Mouse (Mus musculus): Measurements from ENCODE around the gene Chchd2. TPM values are rescaled to one million over a fixed set of nuclear protein-coding genes. Genes with fewer than 3 reads are reported as not detected.

Gene Chchd2
- 598 TPM for polyA plus RNA-seq (2014; fragmentation: Illumina TruSeq; extraction: RNeasy Lipid Tissue Mini Kit (QIAGEN cat#74804); ENCODE audit: low replicate concordance)

DNA sequence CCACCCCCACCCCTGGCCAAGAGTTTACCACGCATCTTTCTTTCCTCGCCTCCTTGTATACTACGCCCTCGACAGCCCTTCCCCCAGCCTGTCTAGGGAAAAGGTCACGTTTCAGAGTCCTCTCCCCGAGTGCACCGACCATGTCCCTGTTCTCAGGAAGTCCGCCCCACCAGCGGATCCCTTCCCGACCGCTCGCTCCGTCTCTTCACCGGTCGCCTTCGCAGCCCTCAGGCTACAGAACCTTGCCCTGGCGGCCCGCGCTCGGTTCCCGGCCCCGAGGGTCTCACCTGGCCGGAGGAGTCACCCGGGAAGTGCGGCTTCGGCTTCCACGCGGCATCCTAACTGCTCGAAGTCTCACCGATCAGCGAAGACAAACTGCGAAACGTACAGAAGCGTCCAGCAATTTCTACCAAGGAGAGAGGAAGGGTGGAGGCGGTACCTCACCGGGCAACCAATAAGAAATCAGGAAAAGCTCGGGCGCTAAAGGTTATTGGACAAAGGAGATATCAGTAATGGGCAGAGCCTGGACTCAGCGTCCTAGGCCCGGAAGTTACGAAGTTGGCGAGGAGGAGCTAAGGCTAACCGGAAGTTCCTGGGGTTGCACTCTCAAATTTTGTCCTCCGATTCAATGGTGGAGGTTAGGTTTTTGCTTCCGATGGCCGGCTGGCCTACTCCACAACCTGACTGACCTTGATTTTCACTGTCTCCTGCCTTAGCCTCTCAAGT, at the start of gene Chchd2:
Gene Chchd2 (minus strand): TSS at position 560 of the 726 bp plus-strand sequence.

DNA sequence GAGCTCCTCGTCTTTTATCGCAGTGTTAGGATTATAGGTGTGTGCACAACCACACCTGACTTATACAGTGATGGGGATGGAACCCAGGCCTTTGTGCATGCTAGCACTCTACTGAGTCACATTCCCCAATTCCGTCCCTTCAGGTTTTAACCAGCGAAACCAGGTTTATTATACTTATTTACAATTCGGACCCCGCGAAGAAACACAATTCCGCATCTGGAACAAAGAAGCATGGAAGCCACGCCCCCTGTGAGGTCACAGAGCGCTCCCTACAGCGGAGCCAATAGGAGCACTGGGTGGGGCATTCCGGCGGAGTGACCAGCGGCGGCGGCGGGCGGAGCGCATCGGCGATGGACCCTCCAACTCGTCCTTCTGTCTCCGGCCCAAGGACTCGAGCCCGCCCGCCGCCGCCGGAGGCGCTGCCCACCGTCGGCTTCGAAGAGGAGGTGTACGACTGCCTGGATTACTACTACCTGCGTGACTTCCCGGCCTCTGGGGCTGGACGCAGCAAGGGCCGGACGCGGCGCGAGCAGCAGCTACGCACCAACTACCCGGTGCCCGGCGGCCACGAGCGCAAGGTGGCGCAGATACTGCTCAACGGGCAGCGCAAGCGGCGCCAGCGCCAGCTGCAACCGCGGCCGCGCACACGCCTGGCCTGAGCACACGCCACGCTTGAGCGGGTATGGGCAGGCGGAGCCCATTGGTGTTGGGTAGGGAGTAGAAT, 21.1 kb upstream of the Chchd2 start, which contains the start of gene Nupr1l:
Gene Nupr1l (plus strand): TSS at position 299 of the 724 bp plus-strand sequence.

DNA sequence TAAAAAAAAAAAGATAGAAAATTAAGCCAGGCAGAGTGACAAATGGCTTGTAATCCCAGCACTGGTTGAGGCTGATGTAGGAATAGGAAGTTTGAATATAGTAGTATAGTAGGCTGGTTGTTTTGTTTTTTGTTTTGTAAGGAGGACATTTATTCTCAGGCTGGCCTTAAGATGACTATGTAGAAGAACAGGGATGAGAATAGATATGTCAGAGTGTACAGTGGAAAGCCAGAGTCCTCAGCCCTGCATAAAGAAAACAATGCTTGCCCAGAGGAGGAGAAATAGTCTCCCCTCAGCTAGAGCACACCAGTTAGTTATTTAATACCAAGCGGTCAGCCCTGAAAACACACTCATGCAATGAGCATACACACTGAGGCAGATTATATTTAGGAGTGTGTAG, 11.2 kb upstream of the Chchd2 start, which contains the start of gene Phkg1:
Gene Phkg1 (minus strand): TSS at position 101 of the 400 bp plus-strand sequence.

DNA sequence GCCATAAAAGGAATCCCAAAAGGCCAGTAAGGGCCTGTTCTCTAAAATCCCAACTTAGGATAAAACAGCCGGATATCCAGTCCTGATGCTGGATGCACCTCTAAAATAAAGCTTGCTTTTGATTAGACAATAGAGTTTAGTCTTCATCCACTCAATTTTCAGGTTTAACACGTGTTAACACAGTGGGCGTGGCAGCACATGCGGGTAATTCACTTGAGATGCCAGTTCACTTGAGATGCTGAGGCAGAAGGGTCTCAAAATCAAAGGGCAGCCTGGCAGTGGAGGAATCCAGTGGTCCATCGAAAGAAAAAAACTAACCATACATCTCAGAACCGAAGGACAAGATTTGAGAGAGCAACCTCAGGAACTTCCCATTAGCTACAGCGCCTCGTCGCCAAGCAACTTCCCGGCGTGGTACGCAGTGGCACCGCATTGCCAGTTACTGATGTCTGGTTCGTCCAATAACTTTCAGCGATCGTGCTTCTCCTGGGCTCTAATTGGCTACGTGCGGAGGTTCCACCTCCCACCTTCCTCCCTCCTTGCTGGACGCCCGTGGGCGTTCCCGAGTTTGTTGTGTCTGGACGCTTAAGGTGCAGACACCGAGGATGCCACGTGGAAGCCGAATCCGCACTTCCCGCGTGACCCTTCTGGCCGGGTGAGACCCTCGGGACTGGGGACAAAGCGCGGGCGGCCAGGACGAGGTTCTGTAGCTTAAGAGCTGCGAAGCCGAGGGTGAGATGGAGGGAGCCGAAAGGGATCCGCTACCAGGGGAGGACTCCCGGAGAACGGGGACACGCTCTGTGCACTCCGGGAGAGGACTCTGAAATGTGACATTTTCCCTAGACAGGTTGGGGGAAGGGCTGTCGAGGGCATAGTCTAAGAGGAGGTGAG, 8.2 kb upstream of the Chchd2 start, which contains the start of gene Zbed5:
Gene Zbed5 (plus strand): TSS at position 526 of the 891 bp plus-strand sequence.

DNA sequence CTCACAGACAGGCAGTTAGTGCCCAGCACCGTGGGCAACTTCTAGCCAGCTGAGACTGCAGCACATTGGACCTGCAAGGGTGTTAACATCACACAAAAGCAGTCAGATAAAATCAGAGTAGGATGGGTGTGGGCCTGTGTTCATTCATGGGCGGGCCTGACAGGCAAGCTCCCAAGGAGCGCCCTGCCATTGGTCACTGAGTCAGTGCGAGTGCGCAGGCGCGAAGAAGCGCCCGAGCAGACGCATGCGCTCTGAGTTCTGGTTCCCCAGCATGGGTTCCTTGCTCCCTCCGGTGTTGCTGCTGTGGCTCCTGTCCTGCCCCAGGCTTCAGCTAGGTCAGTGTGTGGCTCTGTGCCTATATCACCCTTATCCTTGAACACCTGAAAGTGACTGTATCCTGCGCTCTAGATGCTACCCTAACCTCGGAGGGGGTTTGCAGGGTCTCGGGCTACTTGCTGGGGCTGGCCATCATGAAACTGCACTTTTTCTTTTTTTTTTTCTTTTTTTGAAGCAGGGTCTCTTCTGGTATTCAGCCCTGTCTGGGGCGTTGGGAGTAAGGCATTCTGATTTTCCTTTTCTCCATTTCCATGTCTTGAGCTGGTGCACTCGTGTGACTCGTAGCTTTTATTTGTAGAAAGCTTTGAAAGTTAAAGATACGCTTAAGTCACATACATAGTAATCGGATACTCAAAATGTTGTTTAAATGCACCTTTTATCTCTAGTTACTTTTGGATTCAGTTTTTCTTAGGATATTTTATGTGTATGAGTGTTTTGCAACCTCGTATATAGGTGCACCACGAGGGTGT, 40.3 kb downstream of the Chchd2 start, which contains the start of gene Sumf2:
Gene Sumf2 (plus strand): TSS at position 235 of the 806 bp plus-strand sequence.

Other genes with a start within 250 kb of the Chchd2 start
- 1.4 TPM for gene Zfp11, start 217.4 kb downstream of the Chchd2 start, polyA plus RNA-seq (2014; fragmentation: Illumina TruSeq; extraction: RNeasy Lipid Tissue Mini Kit (QIAGEN cat#74804); ENCODE audit: low replicate concordance)
- gene Sept14, start 179.0 kb downstream of the Chchd2 start, polyA plus RNA-seq (2014; fragmentation: Illumina TruSeq; extraction: RNeasy Lipid Tissue Mini Kit (QIAGEN cat#74804); ENCODE audit: low replicate concordance): not detected
- gene Mrps17, start 172.0 kb downstream of the Chchd2 start, polyA plus RNA-seq (2014; fragmentation: Illumina TruSeq; extraction: RNeasy Lipid Tissue Mini Kit (QIAGEN cat#74804); ENCODE audit: low replicate concordance): 45.0 TPM
- gene Nipsnap2, start 162.4 kb downstream of the Chchd2 start, polyA plus RNA-seq (2014; fragmentation: Illumina TruSeq; extraction: RNeasy Lipid Tissue Mini Kit (QIAGEN cat#74804); ENCODE audit: low replicate concordance): 28.0 TPM
- gene Psph, start 100.0 kb downstream of the Chchd2 start, polyA plus RNA-seq (2014; fragmentation: Illumina TruSeq; extraction: RNeasy Lipid Tissue Mini Kit (QIAGEN cat#74804); ENCODE audit: low replicate concordance): 1.3 TPM
- 0.71 TPM for gene Sumf2, start 40.5 kb downstream of the Chchd2 start, polyA plus RNA-seq (2014; fragmentation: Illumina TruSeq; extraction: RNeasy Lipid Tissue Mini Kit (QIAGEN cat#74804); ENCODE audit: low replicate concordance)
- 0.52 TPM for gene Zbed5, start 8.3 kb upstream of the Chchd2 start, polyA plus RNA-seq (2014; fragmentation: Illumina TruSeq; extraction: RNeasy Lipid Tissue Mini Kit (QIAGEN cat#74804); ENCODE audit: low replicate concordance)
- gene Phkg1, start 11.1 kb upstream of the Chchd2 start, polyA plus RNA-seq (2014; fragmentation: Illumina TruSeq; extraction: RNeasy Lipid Tissue Mini Kit (QIAGEN cat#74804); ENCODE audit: low replicate concordance): 0.30 TPM
- gene Nupr1l, start 21.1 kb upstream of the Chchd2 start, polyA plus RNA-seq (2014; fragmentation: Illumina TruSeq; extraction: RNeasy Lipid Tissue Mini Kit (QIAGEN cat#74804); ENCODE audit: low replicate concordance): not detected
- 70.7 TPM for gene Vkorc1l1, start 54.5 kb upstream of the Chchd2 start, polyA plus RNA-seq (2014; fragmentation: Illumina TruSeq; extraction: RNeasy Lipid Tissue Mini Kit (QIAGEN cat#74804); ENCODE audit: low replicate concordance)
- gene Gusb, start 115.6 kb upstream of the Chchd2 start, polyA plus RNA-seq (2014; fragmentation: Illumina TruSeq; extraction: RNeasy Lipid Tissue Mini Kit (QIAGEN cat#74804); ENCODE audit: low replicate concordance): 9.5 TPM
- gene Asl, start 141.8 kb upstream of the Chchd2 start, polyA plus RNA-seq (2014; fragmentation: Illumina TruSeq; extraction: RNeasy Lipid Tissue Mini Kit (QIAGEN cat#74804); ENCODE audit: low replicate concordance): 2.0 TPM
- gene Crcp, start 141.8 kb upstream of the Chchd2 start, polyA plus RNA-seq (2014; fragmentation: Illumina TruSeq; extraction: RNeasy Lipid Tissue Mini Kit (QIAGEN cat#74804); ENCODE audit: low replicate concordance): 8.9 TPM
- 6.3 TPM for gene Tpst1, start 185.9 kb upstream of the Chchd2 start, polyA plus RNA-seq (2014; fragmentation: Illumina TruSeq; extraction: RNeasy Lipid Tissue Mini Kit (QIAGEN cat#74804); ENCODE audit: low replicate concordance)

Data from small intestine, adult 10 weeks (tissue).